Mouse (Mus musculus) thymus, postnatal 0 days (tissue): Measurements from ENCODE around the gene Cnst. TPM values are rescaled to one million over a fixed set of nuclear protein-coding genes. Genes with fewer than 3 reads are reported as not detected.
"Not testable (repeated sequence)": the region's sequence is repeated elsewhere in the genome, so short reads cannot be mapped to it uniquely, and the experiment has no call there.

ENCODE experiments used
- DNase-seq: peaks from one replicate; pipeline ENCODE4 v3.0.0-alpha.2; 2015; ENCODE audit warnings: low spot score
- polyA plus RNA-seq: library from polyadenylated mRNA; unstranded; fragments of >200 nt; fragmentation: Nextera tagmentation; extraction: Ambion mirVana; gene quantifications from 2 replicates; pipeline ENCODE4 v1.2.1, GENCODE M21; 2015

Cnst gene
- polyA plus RNA-seq, 1 experiment from 2014 or later = 18.8 TPM

- DNase-seq = no peak
Observed at GRCm38 (mm10) chr1:179644151-179644550, 98.0 kb downstream of the Cnst start.

GRCm38 (mm10) chr1:179645101-179645979 lies 99.2 kb downstream of the Cnst start:
- DNase-seq = peak; percentile 78

GRCm38 (mm10) chr1:179645980-179646268 lies 99.8 kb downstream of the Cnst start:
- no peak for DNase-seq

GRCm38 (mm10) chr1:179648678-179649077 lies 102.5 kb downstream of the Cnst start:
- DNase-seq = not testable (repeated sequence)

- DNase-seq = no peak
Observed at GRCm38 (mm10) chr1:179649324-179649723, 103.2 kb downstream of the Cnst start.

- no peak for DNase-seq
Observed at GRCm38 (mm10) chr1:179650284-179650683, 104.1 kb downstream of the Cnst start.

GRCm38 (mm10) chr1:179651224-179651623 lies 105.1 kb downstream of the Cnst start:
- no peak for DNase-seq

- DNase-seq = no peak
Observed at GRCm38 (mm10) chr1:179663065-179663464, 116.9 kb downstream of the Cnst start.

GRCm38 (mm10) chr1:179664309-179664930 lies 118.2 kb downstream of the Cnst start:
- DNase-seq = no peak

- DNase-seq = no peak
Observed at GRCm38 (mm10) chr1:179666971-179667370, 120.8 kb downstream of the Cnst start.

GRCm38 (mm10) chr1:179667450-179667849 lies 121.3 kb downstream of the Cnst start:
- DNase-seq = no peak

- DNase-seq = peak; percentile 65
Observed at GRCm38 (mm10) chr1:179668013-179668805, 122.0 kb downstream of the Cnst start, which contains the start of gene Sccpdh. Sccpdh (plus strand) TSS chr1:179668210.

GRCm38 (mm10) chr1:179668836-179669537 lies 122.8 kb downstream of the Cnst start:
- DNase-seq = no peak

GRCm38 (mm10) chr1:179674355-179674754 lies 128.2 kb downstream of the Cnst start:
- DNase-seq = no peak

GRCm38 (mm10) chr1:179677031-179677430 lies 130.9 kb downstream of the Cnst start:
- DNase-seq = no peak

Other genes with a start within 250 kb of the Cnst start
- gene Smyd3, start 28.3 kb upstream of the Cnst start, polyA plus RNA-seq = 34.5 and 36.2 TPM in 2 replicates
- 38.5 and 39.6 TPM in 2 replicates for gene Tfb2m, start 103 bp upstream of the Cnst start, polyA plus RNA-seq
- 15.6 and 17.0 TPM in 2 replicates for gene Sccpdh, start 121.8 kb downstream of the Cnst start, polyA plus RNA-seq
- gene Kif28, start 198.9 kb downstream of the Cnst start, polyA plus RNA-seq = not detected in 2 replicates